Mouse (Mus musculus) forebrain, embryonic 14.5 days (tissue): Measurements from ENCODE around the gene Rras2. TPM values are rescaled to one million over a fixed set of nuclear protein-coding genes. Genes with fewer than 3 reads are reported as not detected.
A peak's percentile ranks its signal among the peaks of the same experiment; 100 is the strongest.

Experiments
- ATAC-seq: fragments of 200-750 bp; cut with Nextera tagmentation; 2 replicates; pipeline ENCODE4 v1.8.0; 2017; ENCODE audit warnings: mild to moderate bottlenecking, moderate library complexity
- DNase-seq: peaks from one replicate; pipeline ENCODE4 v3.0.0-alpha.2; 2015; ENCODE audit warnings: low spot score
- H3K27ac ChIP-seq: fragments of 300-500 bp; sonication (generic); 2 replicates; pipeline ENCODE4 v1.5.1; 2014; ENCODE audit warnings: low read depth, mild to moderate bottlenecking, control low read depth, low read length, moderate library complexity
- H3K27me3 ChIP-seq: fragments of 300-500 bp; sonication (generic); replicated peaks from 2 replicates; pipeline ENCODE4 v1.6.1; 2014; ENCODE audit warnings: low read length, control low read depth, mixed read lengths; ENCODE audit not compliant: control insufficient read depth, insufficient read depth
- H3K36me3 ChIP-seq: fragments of 300-500 bp; sonication (generic); 2 replicates; pipeline ENCODE4 v1.6.1; 2014; ENCODE audit warnings: low read length, control low read depth; ENCODE audit not compliant: control insufficient read depth, insufficient read depth
- H3K4me1 ChIP-seq: fragments of 300-500 bp; sonication (generic); 2 replicates; pipeline ENCODE4 v1.6.1; 2014; ENCODE audit warnings: antibody characterized with exemption, low read length, control low read depth; ENCODE audit not compliant: control insufficient read depth, insufficient read depth
- H3K4me2 ChIP-seq: fragments of 300-500 bp; sonication (generic); 2 replicates; pipeline ENCODE4 v1.6.1; 2014; ENCODE audit warnings: mild to moderate bottlenecking, control low read depth, low read length
- H3K4me3 ChIP-seq: fragments of 300-500 bp; sonication (generic); 2 replicates; pipeline ENCODE4 v1.5.1; 2014; ENCODE audit warnings: low read depth, low read length, control low read depth
- H3K9ac ChIP-seq: fragments of 300-500 bp; sonication (generic); 2 replicates; pipeline ENCODE4 v1.6.1; 2014; ENCODE audit warnings: mild to moderate bottlenecking, low read length, control low read depth, moderate library complexity
- H3K9me3 ChIP-seq: fragments of 300-500 bp; sonication (generic); replicated peaks from 2 replicates; pipeline ENCODE4 v1.6.1; 2016; ENCODE audit warnings: low read length, control low read depth, mixed read lengths; ENCODE audit not compliant: control insufficient read depth
- WGBS: fragments of 180-500 bp; shearing (Covaris S2); extraction: QIAGEN DNeasy Blood & Tissue Kit; methylation state at CpG from one replicate; pipeline ENCODE4 v1.1.7; 2014; 5-methylcytosine and 5-hydroxymethylcytosine counted together
- polyA plus RNA-seq: library from polyadenylated mRNA; unstranded; fragments of >200 nt; fragmentation: Nextera tagmentation; extraction: Ambion mirVana; gene quantifications from 2 replicates; pipeline ENCODE4 v1.2.1, GENCODE M21; 2014

Gene Rras2
- polyA plus RNA-seq, 1 experiment from 2014 or later: 27.1 TPM

- H3K27ac ChIP-seq: peak overlapping the region; percentile 48; the same call in 1 of the 2 replicates
- H3K27me3 ChIP-seq: no peaks in the 10 kb centered on the region
- no peaks in the 10 kb centered on the region for H3K9me3 ChIP-seq
- WGBS: 82% methylated on average over 26 of the region's 26 CpGs
- DNase-seq (peak; percentile 33), ATAC-seq (no peak)
- no peak overlapping the region for H3K9ac ChIP-seq
- H3K4me3 ChIP-seq: no peak overlapping the region
- H3K4me2 ChIP-seq: no peak overlapping the region
- H3K4me1 ChIP-seq: no peaks in the 10 kb centered on the region; the same call in 1 of the 2 replicates
- H3K36me3 ChIP-seq: 0 out of 2 replicates have a peak, but pooled peaks cover 5% of the 10 kb centered on the region
These were observed 74.3 kb downstream of the Rras2 start for GRCm38 (mm10) chr7:114042973-114043928.

- ATAC-seq (no peak), DNase-seq (peak; percentile 37)
- Histone ChIP-seq H3K36me3 (0 out of 2 replicates have a peak, but pooled peaks cover 5% of the 10 kb centered on the region), H3K9ac (no peak overlapping the region), H3K4me1 (peaks cover 10% of the 10 kb centered on the region; the same call in 1 of the 2 replicates), H3K27ac (no peak overlapping the region), H3K27me3 (no peaks in the 10 kb centered on the region), H3K9me3 (no peaks in the 10 kb centered on the region), H3K4me2 (no peak overlapping the region), H3K4me3 (no peak overlapping the region)
- WGBS: 55% methylated on average over 4 of the region's 4 CpGs
These were observed 76.2 kb downstream of the Rras2 start for GRCm38 (mm10) chr7:114041349-114041748.

- no peak overlapping the region for H3K4me2 ChIP-seq
- no peak overlapping the region for H3K27ac ChIP-seq
- H3K9ac ChIP-seq: no peak overlapping the region
- no peaks in the 10 kb centered on the region for H3K27me3 ChIP-seq
- no peaks in the 10 kb centered on the region for H3K9me3 ChIP-seq
- 0 out of 2 replicates have a peak, but pooled peaks cover 5% of the 10 kb centered on the region for H3K36me3 ChIP-seq
- H3K4me1 ChIP-seq: peaks cover 10% of the 10 kb centered on the region
- DNase-seq (peak; percentile 51), ATAC-seq (peak; percentile 32; the same call in 1 of the 2 replicates)
- no peak overlapping the region for H3K4me3 ChIP-seq
- 52% methylated on average over 4 of the region's 4 CpGs for WGBS
These were observed 80.3 kb downstream of the Rras2 start for GRCm38 (mm10) chr7:114037237-114037636.

- Histone ChIP-seq H3K9me3 (no peaks in the 10 kb centered on the region), H3K27me3 (no peaks in the 10 kb centered on the region), H3K36me3 (no peaks in the 10 kb centered on the region), H3K9ac (no peak overlapping the region), H3K4me3 (no peak overlapping the region), H3K4me2 (no peak overlapping the region), H3K27ac (no peak overlapping the region), H3K4me1 (no peaks in the 10 kb centered on the region)
- 82% methylated on average over 6 of the region's 6 CpGs for WGBS
- ATAC-seq (no peak), DNase-seq (no peak)
These were observed 88.0 kb downstream of the Rras2 start for GRCm38 (mm10) chr7:114029596-114029995.

GRCm38 (mm10) chr7:114028828-114029227, 88.8 kb downstream of the Rras2 start:
- no peak for ATAC-seq
- no peaks in the 10 kb centered on the region for H3K4me1 ChIP-seq
- H3K4me3 ChIP-seq: no peak overlapping the region
- no peak overlapping the region for H3K27ac ChIP-seq
- DNase-seq: no peak
- 94% methylated on average over 5 of the region's 5 CpGs for WGBS
- no peak overlapping the region for H3K9ac ChIP-seq
- no peaks in the 10 kb centered on the region for H3K36me3 ChIP-seq
- H3K9me3 ChIP-seq: no peaks in the 10 kb centered on the region
- no peaks in the 10 kb centered on the region for H3K27me3 ChIP-seq
- no peak overlapping the region for H3K4me2 ChIP-seq

GRCm38 (mm10) chr7:114027406-114027805, 90.2 kb downstream of the Rras2 start:
- Histone ChIP-seq H3K4me1 (no peaks in the 10 kb centered on the region), H3K9ac (no peak overlapping the region), H3K4me2 (no peak overlapping the region), H3K36me3 (no peaks in the 10 kb centered on the region), H3K27me3 (no peaks in the 10 kb centered on the region), H3K4me3 (no peak overlapping the region), H3K27ac (no peak overlapping the region), H3K9me3 (no peaks in the 10 kb centered on the region)
- ATAC-seq (no peak), DNase-seq (no peak)
- 87% methylated on average over 3 of the region's 3 CpGs for WGBS

- no peak overlapping the region for H3K9ac ChIP-seq
- no peaks in the 10 kb centered on the region for H3K9me3 ChIP-seq
- H3K4me1 ChIP-seq: no peaks in the 10 kb centered on the region
- DNase-seq (no peak), ATAC-seq (no peak)
- no peak overlapping the region for H3K27ac ChIP-seq
- 91% methylated on average over 8 of the region's 8 CpGs for WGBS
- H3K4me2 ChIP-seq: no peak overlapping the region
- H3K36me3 ChIP-seq: no peaks in the 10 kb centered on the region
- no peak overlapping the region for H3K4me3 ChIP-seq
- H3K27me3 ChIP-seq: no peaks in the 10 kb centered on the region
These were observed 90.7 kb downstream of the Rras2 start for GRCm38 (mm10) chr7:114026923-114027322.

GRCm38 (mm10) chr7:114020704-114021093, 96.9 kb downstream of the Rras2 start:
- Histone ChIP-seq H3K4me1 (no peaks in the 10 kb centered on the region), H3K4me2 (peak overlapping the region; percentile 68), H3K4me3 (peak overlapping the region; percentile 31), H3K27ac (no peak overlapping the region), H3K9ac (peak overlapping the region; percentile 1; the same call in 1 of the 2 replicates), H3K36me3 (no peaks in the 10 kb centered on the region), H3K27me3 (no peaks in the 10 kb centered on the region), H3K9me3 (no peaks in the 10 kb centered on the region)
- 3% methylated on average over 11 of the region's 11 CpGs for WGBS
- ATAC-seq (peak; percentile 84), DNase-seq (peak; percentile 91)
